Mouse (Mus musculus) intestine, postnatal 0 days (tissue): ENCODE measurements around the gene Msrb3. TPM values are rescaled to one million over a fixed set of nuclear protein-coding genes. Genes with fewer than 3 reads are reported as not detected.

Experiments
- ATAC-seq: fragments of 200-750 bp; cut with Nextera tagmentation; 2 replicates; pipeline ENCODE4 v1.8.0; 2017; ENCODE audit warnings: mild to moderate bottlenecking, moderate TSS enrichment, moderate library complexity
- H3K27ac ChIP-seq: fragments of 300-500 bp; sonication (generic); 2 replicates; pipeline ENCODE4 v1.5.1; 2014; ENCODE audit warnings: mild to moderate bottlenecking, low read depth, low read length, moderate library complexity
- H3K27me3 ChIP-seq: fragments of 300-500 bp; sonication (generic); replicated peaks from 2 replicates; pipeline ENCODE4 v1.6.1; 2014; ENCODE audit warnings: low read length, mixed read lengths; ENCODE audit not compliant: control insufficient read depth, insufficient read depth
- H3K36me3 ChIP-seq: fragments of 300-500 bp; sonication (generic); 2 replicates; pipeline ENCODE4 v1.6.1; 2014; ENCODE audit warnings: mild to moderate bottlenecking, moderate library complexity; ENCODE audit not compliant: control insufficient read depth, insufficient read depth
- H3K4me1 ChIP-seq: fragments of 300-500 bp; sonication (generic); replicated peaks from 2 replicates; pipeline ENCODE4 v1.6.1; 2014; ENCODE audit warnings: antibody characterized with exemption, low read length, mixed read lengths; ENCODE audit not compliant: control insufficient read depth, insufficient read depth
- H3K4me2 ChIP-seq: fragments of 300-500 bp; sonication (generic); replicated peaks from 2 replicates; pipeline ENCODE4 v1.6.1; 2014; ENCODE audit warnings: low read depth, mild to moderate bottlenecking, moderate library complexity
- H3K4me3 ChIP-seq: fragments of 300-500 bp; sonication (generic); 2 replicates; pipeline ENCODE4 v1.5.1; 2014; ENCODE audit warnings: low read depth, low read length
- H3K9ac ChIP-seq: fragments of 300-500 bp; sonication (generic); 2 replicates; pipeline ENCODE4 v1.6.1; 2014; ENCODE audit warnings: mild to moderate bottlenecking, low read depth, low read length
- H3K9me3 ChIP-seq: fragments of 300-500 bp; sonication (generic); 2 replicates; pipeline ENCODE4 v1.6.1; 2016; ENCODE audit warnings: mixed run types; ENCODE audit not compliant: control insufficient read depth
- CTCF ChIP-seq: sonication (generic); IDR thresholded peaks from 2 replicates; pipeline ENCODE4 v1.5.1; 2016; ENCODE audit warnings: low read depth, mild to moderate bottlenecking, control low read depth, antibody characterized with exemption, moderate library complexity
- WGBS: fragments of 180-500 bp; shearing (Covaris S2); extraction: QIAGEN DNeasy Blood & Tissue Kit; methylation state at CpG from one replicate; pipeline ENCODE4 v1.1.7; 2014; 5-methylcytosine and 5-hydroxymethylcytosine counted together
- polyA plus RNA-seq: library from polyadenylated mRNA; unstranded; fragments of >200 nt; fragmentation: Nextera tagmentation; extraction: Ambion mirVana; gene quantifications from 2 replicates; pipeline ENCODE4 v1.2.1, GENCODE M21; 2015

Msrb3 gene
- polyA plus RNA-seq, 1 experiment from 2014 or later: 17.2 TPM

- H3K4me3 ChIP-seq: no peak overlapping the region
- H3K4me2 ChIP-seq: no peak overlapping the region
- no peak for TF ChIP-seq CTCF
- H3K9me3 ChIP-seq: no peaks in the 10 kb centered on the region
- no peak overlapping the region for H3K9ac ChIP-seq
- H3K27me3 ChIP-seq: no peaks in the 10 kb centered on the region
- no peaks in the 10 kb centered on the region for H3K36me3 ChIP-seq
- H3K27ac ChIP-seq: no peak overlapping the region
- H3K4me1 ChIP-seq: no peaks in the 10 kb centered on the region
- no peak for ATAC-seq
- WGBS: 92% methylated on average over 4 of the region's 4 CpGs
Observed at GRCm38 (mm10) chr10:120847785-120848184, 51.1 kb downstream of the Msrb3 start.

GRCm38 (mm10) chr10:120839966-120840365, 58.9 kb downstream of the Msrb3 start:
- no peak overlapping the region for H3K9ac ChIP-seq
- H3K9me3 ChIP-seq: no peaks in the 10 kb centered on the region
- ATAC-seq: no peak
- H3K4me2 ChIP-seq: no peak overlapping the region
- H3K27ac ChIP-seq: no peak overlapping the region
- no peak overlapping the region for H3K4me3 ChIP-seq
- H3K4me1 ChIP-seq: no peaks in the 10 kb centered on the region
- TF ChIP-seq CTCF: no peak
- WGBS: 73% methylated on average over 7 of the region's 7 CpGs
- no peaks in the 10 kb centered on the region for H3K36me3 ChIP-seq
- no peaks in the 10 kb centered on the region for H3K27me3 ChIP-seq

GRCm38 (mm10) chr10:120834531-120834930, 64.4 kb downstream of the Msrb3 start:
- H3K27ac ChIP-seq: no peak overlapping the region
- no peak for TF ChIP-seq CTCF
- no peaks in the 10 kb centered on the region for H3K27me3 ChIP-seq
- H3K4me1 ChIP-seq: no peaks in the 10 kb centered on the region
- ATAC-seq: no peak
- 87% methylated on average over 1 of the region's 1 CpGs for WGBS
- H3K36me3 ChIP-seq: no peaks in the 10 kb centered on the region; the same call in 1 of the 2 replicates
- H3K4me2 ChIP-seq: no peak overlapping the region
- no peak overlapping the region for H3K9ac ChIP-seq
- no peaks in the 10 kb centered on the region for H3K9me3 ChIP-seq
- no peak overlapping the region for H3K4me3 ChIP-seq

- no peaks in the 10 kb centered on the region for H3K9me3 ChIP-seq
- ATAC-seq: no peak
- no peak overlapping the region for H3K27ac ChIP-seq
- TF ChIP-seq CTCF: no peak
- no peaks in the 10 kb centered on the region; the same call in 1 of the 2 replicates for H3K36me3 ChIP-seq
- no peaks in the 10 kb centered on the region for H3K4me1 ChIP-seq
- no peak overlapping the region for H3K9ac ChIP-seq
- no peak overlapping the region for H3K4me2 ChIP-seq
- no peak overlapping the region for H3K4me3 ChIP-seq
- no peaks in the 10 kb centered on the region for H3K27me3 ChIP-seq
Observed at GRCm38 (mm10) chr10:120833836-120834235, 65.1 kb downstream of the Msrb3 start.

GRCm38 (mm10) chr10:120827761-120828160, 71.1 kb downstream of the Msrb3 start:
- Histone ChIP-seq H3K9me3 (no peaks in the 10 kb centered on the region), H3K9ac (no peak overlapping the region), H3K27me3 (no peaks in the 10 kb centered on the region), H3K36me3 (no peaks in the 10 kb centered on the region; the same call in 1 of the 2 replicates), H3K4me1 (no peaks in the 10 kb centered on the region), H3K27ac (no peak overlapping the region), H3K4me2 (no peak overlapping the region), H3K4me3 (no peak overlapping the region)
- no peak for ATAC-seq
- 87% methylated on average over 12 of the region's 12 CpGs for WGBS
- TF ChIP-seq CTCF: no peak

GRCm38 (mm10) chr10:120826795-120827669, 71.9 kb downstream of the Msrb3 start:
- 82% methylated on average over 27 of the region's 27 CpGs for WGBS
- no peak for TF ChIP-seq CTCF
- no peak overlapping the region for H3K4me2 ChIP-seq
- H3K27ac ChIP-seq: no peak overlapping the region
- no peak for ATAC-seq
- no peaks in the 10 kb centered on the region for H3K27me3 ChIP-seq
- H3K9me3 ChIP-seq: no peaks in the 10 kb centered on the region
- H3K36me3 ChIP-seq: no peaks in the 10 kb centered on the region; the same call in 1 of the 2 replicates
- H3K4me3 ChIP-seq: no peak overlapping the region
- no peaks in the 10 kb centered on the region for H3K4me1 ChIP-seq
- no peak overlapping the region for H3K9ac ChIP-seq
